Mouse (Mus musculus): ENCODE data around the gene Lcor.

GRCm38 (mm10) chr19:41435366-41435765 is 47.1 kb upstream of the Lcor start:
- TF ChIP-seq GATA1 (IDR thresholded peaks at IDR 0.05; ENCODE audit: borderline replicate concordance, low read length) = no peak
- TF ChIP-seq FLI1 (IDR thresholded peaks at IDR 0.05; ENCODE audit: low read length) = no peak

Measured in megakaryocyte, embryonic 14.5 days (primary cell).